8 mouse cellular contexts compared by ENCODE assay signal in the genomic region with DNA sequence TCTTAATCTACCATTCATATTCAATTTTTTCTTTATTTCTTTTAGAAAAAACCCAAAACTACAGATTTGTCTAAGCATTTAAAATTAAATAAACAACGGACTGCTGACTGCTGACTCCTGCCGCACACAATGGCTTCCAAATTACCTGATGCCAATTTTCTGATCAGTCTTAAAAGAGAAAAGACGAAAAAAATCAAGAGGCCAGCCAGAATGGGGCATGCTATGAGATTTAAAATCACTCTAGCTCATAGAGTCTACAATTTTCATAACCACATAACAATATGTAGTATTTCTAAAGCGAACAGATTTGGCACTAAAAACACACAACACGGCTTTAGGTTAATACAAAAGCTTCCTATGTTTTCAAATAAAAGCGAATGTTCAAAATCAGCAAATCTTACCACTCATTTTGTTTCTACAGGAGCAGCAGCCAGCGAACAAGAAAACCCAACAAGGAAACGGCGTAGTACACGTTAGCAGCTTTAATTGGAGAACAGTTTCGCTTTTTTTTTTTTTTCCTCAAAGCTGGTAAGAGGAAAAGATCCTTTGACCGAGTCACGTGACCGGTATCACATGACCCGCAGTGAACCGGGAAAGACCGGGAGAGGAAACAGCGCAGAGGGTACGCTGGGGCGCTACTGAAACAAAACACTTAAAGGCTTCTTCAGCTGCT.
DNase-seq lines count a peak whose midpoint lies in the region; ATAC-seq and TF ChIP-seq lines count a peak whose summit lies in the region.

No protein-coding gene starts in this region.

- H3K27me3 ChIP-seq in CH12.LX (replicated peaks) (no peaks in the 10 kb centered on the region), myocyte (ENCODE audit: control insufficient read depth, insufficient read depth, insufficient read length) (no peaks in the 10 kb centered on the region)
- H3K27me3 ChIP-seq in forebrain, embryonic 10.5 days (ENCODE audit: poor library complexity, severe bottlenecking), result no peaks in the 10 kb centered on the region
- H3K27me3 ChIP-seq in heart, embryonic 14.5 days (ENCODE audit: control insufficient read depth, insufficient read depth, low read length), result no peaks in the 10 kb centered on the region
- no peaks in the 10 kb centered on the region for H3K27me3 ChIP-seq in liver, embryonic 11.5 days (replicated peaks; ENCODE audit: control insufficient read depth, insufficient read depth, low read length)

- H3ac ChIP-seq in myocyte (ENCODE audit: control insufficient read depth, insufficient read length), result no peak overlapping the region

- no peak; the same call in 1 of the 2 replicates for TF ChIP-seq EP300 in CH12.LX (IDR thresholded peaks at IDR 0.05; ENCODE audit: low read length)

- dilution Hi-C loops in CH12.LX (cut with MboI; ENCODE audit: extremely low pct_ligation_motif_present, extremely low pct_unique_long_range_greater_than_20kb, low sequenced_read_pairs), result no loop called here

- WGBS in forebrain, embryonic 10.5 days, result 5% methylated on average over 20 of the region's 20 CpGs
- 4% methylated on average over 20 of the region's 20 CpGs for WGBS in heart, embryonic 14.5 days
- 5% methylated on average over 20 of the region's 20 CpGs for WGBS in liver, embryonic 11.5 days

- H3K4me2 ChIP-seq in CH12.LX (ENCODE audit: insufficient read depth, low read depth, poor library complexity, severe bottlenecking) (peak overlapping the region; percentile 59), myocyte (ENCODE audit: low read depth) (peak overlapping the region; percentile 86)
- H3K4me2 ChIP-seq in heart, embryonic 14.5 days (ENCODE audit: low read length), result peak overlapping the region; percentile 75
- H3K4me2 ChIP-seq in liver, embryonic 11.5 days, result peak overlapping the region; percentile 59

- peak; percentile 79 for ATAC-seq in heart, embryonic 14.5 days (ENCODE audit: insufficient number of reproducible peaks, insufficient read depth, low FRiP score, low read depth)
- ATAC-seq in liver, embryonic 11.5 days (replicated peaks; ENCODE audit: low FRiP score), result peak; percentile 89

- peak overlapping the region; percentile 20 to 45 (median 37) for H3K4me3 ChIP-seq in CH12.LX (replicated peaks in 1 of 3; ENCODE audit: low read depth in 2 of 3, low read length in 2 of 3, poor library complexity in 1 of 3)
- H3K4me3 ChIP-seq in forebrain, embryonic 10.5 days, result peak overlapping the region; percentile 60
- peak overlapping the region; percentile 61 to 74 for H3K4me3 ChIP-seq in heart, embryonic 14.5 days (ENCODE audit: control insufficient read depth in 1 of 2, insufficient read depth in 1 of 2, low read depth in 1 of 2, low read length in 2 of 2)
- peak overlapping the region; percentile 57 for H3K4me3 ChIP-seq in liver, embryonic 11.5 days (ENCODE audit: low read depth, low read length)
- H3K4me3 ChIP-seq in myocyte, result peak overlapping the region; percentile 34

- in situ Hi-C loops in CH12.LX (cut with MboI; ENCODE audit: low pct_ligation_motif_present, low pct_unique_long_range_greater_than_20kb, low sequenced_read_pairs), result no loop called here

- TF ChIP-seq RAD21 in CH12.LX (IDR thresholded peaks at IDR 0.05; ENCODE audit: low read depth, low read length), result no peak

- H3K9ac ChIP-seq in CH12.LX (ENCODE audit: insufficient read depth, low read depth), result peak overlapping the region; percentile 44; the same call in 1 of the 2 replicates
- H3K9ac ChIP-seq in heart, embryonic 14.5 days (ENCODE audit: low read length), result peak overlapping the region; percentile 82
- H3K9ac ChIP-seq in liver, embryonic 11.5 days (ENCODE audit: low read depth, low read length), result peak overlapping the region; percentile 73

- peaks cover 18 to 52% of the 10 kb centered on the region in 2 experiments for H3K36me3 ChIP-seq in CH12.LX (replicated peaks in 1 of 2; ENCODE audit: control insufficient read depth in 1 of 2, insufficient read depth in 1 of 2, low read length in 1 of 2)
- H3K36me3 ChIP-seq in forebrain, embryonic 10.5 days (replicated peaks), result peaks cover 8% of the 10 kb centered on the region
- peaks cover 5% of the 10 kb centered on the region for H3K36me3 ChIP-seq in heart, embryonic 14.5 days (ENCODE audit: control insufficient read depth, insufficient read depth, low read length)
- H3K36me3 ChIP-seq in liver, embryonic 11.5 days (ENCODE audit: control insufficient read depth, insufficient read depth, low read length), result no peaks in the 10 kb centered on the region; the same call in 1 of the 2 replicates
- H3K36me3 ChIP-seq in myocyte (ENCODE audit: control insufficient read depth, insufficient read depth), result no peaks in the 10 kb centered on the region

- DNase-seq in CH12.LX (ENCODE audit: extremely low read depth), result peak; percentile 79
- peak; percentile 77 for DNase-seq in c-Kit-positive CD71-negative TER-119-negative erythroid progenitor cells, embryonic 14.5 days (ENCODE audit: low read depth)
- DNase-seq in forebrain, embryonic 10.5 days (ENCODE audit: extremely low spot score, low spot score), result peak; percentile 89
- DNase-seq in kidney, postnatal 10 days, result peak; percentile 96
- peak; percentile 79 for DNase-seq in liver, embryonic 11.5 days (ENCODE audit: low spot score)
- peak; percentile 71 to 82 for DNase-seq in spleen, postnatal 4 days (ENCODE audit: low spot score in 2 of 2)

- peaks cover 4% of the 10 kb centered on the region for H3K9me3 ChIP-seq in CH12.LX (replicated peaks; ENCODE audit: low read length)
- H3K9me3 ChIP-seq in forebrain, embryonic 10.5 days, result no peaks in the 10 kb centered on the region
- H3K9me3 ChIP-seq in heart, embryonic 14.5 days (ENCODE audit: control insufficient read depth, low read length), result no peaks in the 10 kb centered on the region
- no peaks in the 10 kb centered on the region for H3K9me3 ChIP-seq in liver, embryonic 11.5 days (ENCODE audit: control insufficient read depth, low read length)

- peaks cover 4 to 47% of the 10 kb centered on the region in 2 experiments; a peak in 3 of 4 replicates for H3K4me1 ChIP-seq in CH12.LX (ENCODE audit: control insufficient read depth in 1 of 2, insufficient read depth in 2 of 2)
- peaks cover 21% of the 10 kb centered on the region for H3K4me1 ChIP-seq in forebrain, embryonic 10.5 days
- H3K4me1 ChIP-seq in heart, embryonic 14.5 days (ENCODE audit: control insufficient read depth in 2 of 2, insufficient read depth in 2 of 2, low read length in 2 of 2), result peaks cover 0 to 13% of the 10 kb centered on the region in 2 experiments; a peak in 2 of 4 replicates
- H3K4me1 ChIP-seq in liver, embryonic 11.5 days (replicated peaks; ENCODE audit: control insufficient read depth, insufficient read depth, low read length), result peaks cover 7% of the 10 kb centered on the region

- TF ChIP-seq POLR2A in CH12.LX (IDR thresholded peaks at IDR 0.05; ENCODE audit: low read depth, low read length), result peak; percentile 34; the same call in 1 of the 2 replicates
- TF ChIP-seq POLR2A in myocyte (IDR thresholded peaks at IDR 0.05; ENCODE audit: insufficient read length, low read depth), result no peak

- H3K79me2 ChIP-seq in CH12.LX (replicated peaks; ENCODE audit: control insufficient read depth, extremely low read depth, insufficient read depth, poor library complexity, severe bottlenecking), result peaks cover 48% of the 10 kb centered on the region
- H3K79me2 ChIP-seq in myocyte (ENCODE audit: control insufficient read depth, insufficient read depth), result peaks cover 48% of the 10 kb centered on the region

- no peak for TF ChIP-seq CTCF in CH12.LX (conservative IDR thresholded peaks at IDR 0.05 in 1 of 2, IDR thresholded peaks at IDR 0.05 in 1 of 2; ENCODE audit: low read depth in 2 of 2, low read length in 2 of 2)

- H3K27ac ChIP-seq in CH12.LX (ENCODE audit: insufficient read depth, low read depth), result peak overlapping the region; percentile 28; the same call in 1 of the 2 replicates
- H3K27ac ChIP-seq in forebrain, embryonic 10.5 days, result peak overlapping the region; percentile 89
- H3K27ac ChIP-seq in heart, embryonic 14.5 days (replicated peaks in 1 of 2; ENCODE audit: control insufficient read depth in 1 of 2, insufficient read depth in 1 of 2, low read depth in 2 of 2, low read length in 2 of 2), result peak overlapping the region; percentile 78 to 91
- peak overlapping the region; percentile 56; the same call in 1 of the 2 replicates for H3K27ac ChIP-seq in liver, embryonic 11.5 days (ENCODE audit: low read depth, low read length)

TF ChIP-seq in CH12.LX, 34 proteins besides CTCF, POLR2A, EP300 and RAD21 (continues in another document):
- TF ChIP-seq SIN3A (IDR thresholded peaks at IDR 0.05; ENCODE audit: low read length) (peak; percentile 66; the same call in 1 of the 2 replicates), USF1 (IDR thresholded peaks at IDR 0.05; ENCODE audit: low read depth, low read length) (peak; percentile 95), BHLHE40 (IDR thresholded peaks at IDR 0.05; ENCODE audit: low read depth, low read length) (peak; percentile 96), TBP (conservative IDR thresholded peaks at IDR 0.05; ENCODE audit: low read depth, low read length) (no peak), POLR2AphosphoS2 (IDR thresholded peaks at IDR 0.05; ENCODE audit: low read depth, low read length) (no peak; the same call in 1 of the 2 replicates), HCFC1 (IDR thresholded peaks at IDR 0.05; ENCODE audit: low read depth, low read length) (peak; percentile 55; the same call in 1 of the 2 replicates), MAX (IDR thresholded peaks at IDR 0.05; ENCODE audit: low read length) (peak; percentile 82), MEF2A (IDR thresholded peaks at IDR 0.05; ENCODE audit: borderline replicate concordance, low read depth, low read length) (no peak), ZNF384 (IDR thresholded peaks at IDR 0.05; ENCODE audit: low read depth, low read length) (peak; percentile 92), CHD2 (IDR thresholded peaks at IDR 0.05; ENCODE audit: low read length) (no peak)

TF ChIP-seq in myocyte, 11 proteins besides CTCF, POLR2A, EP300 and RAD21:
- TF ChIP-seq POLR2AphosphoS2 (IDR thresholded peaks at IDR 0.05; ENCODE audit: insufficient read length, low read depth) (peak; percentile 22), CEBPB (IDR thresholded peaks at IDR 0.05; ENCODE audit: insufficient read depth, poor library complexity, severe bottlenecking) (no peak), REST (IDR thresholded peaks at IDR 0.05; ENCODE audit: insufficient read depth, insufficient read length) (no peak), TCF3 (IDR thresholded peaks at IDR 0.05; ENCODE audit: insufficient read length, low read depth) (no peak), SRF (IDR thresholded peaks at IDR 0.05; ENCODE audit: control insufficient read depth, insufficient read length, low read depth) (no peak), E2F4 (IDR thresholded peaks at IDR 0.05; ENCODE audit: insufficient read depth) (peak; percentile 13), USF1 (IDR thresholded peaks at IDR 0.05; ENCODE audit: low read depth) (peak; percentile 99), MYOG (IDR thresholded peaks at IDR 0.05; ENCODE audit: control insufficient read depth in 1 of 3, insufficient read depth in 1 of 3, insufficient read length in 2 of 3, low read depth in 2 of 3) (no peak), MAX (IDR thresholded peaks at IDR 0.05; ENCODE audit: low read depth) (no peak), TCF12 (IDR thresholded peaks at IDR 0.05; ENCODE audit: insufficient read depth, poor library complexity, severe bottlenecking) (no peak), MYOD1 (IDR thresholded peaks at IDR 0.05; ENCODE audit: control insufficient read depth in 1 of 3, insufficient read length in 2 of 3, low read depth in 2 of 3) (no peak)

Comparison
In these comparisons a context has a peak if more than half of its experiments do, and no peak if none do; other contexts are left out.
1. Peak in every context shown above with its lines: DNase-seq, ATAC-seq, H3K4me3 ChIP-seq and H3K27ac ChIP-seq.
2. H3K27ac ChIP-seq: peak in every context shown above with its lines; median percentile 89 in forebrain, embryonic 10.5 days; 84 in heart, embryonic 14.5 days; 56 in liver, embryonic 11.5 days; 28 in CH12.LX.